Mouse (Mus musculus) forebrain, embryonic 12.5 days (tissue): Measurements from ENCODE around the gene Olfr535. TPM values are rescaled to one million over a fixed set of nuclear protein-coding genes. Genes with fewer than 3 reads are reported as not detected.
"Not testable (repeated sequence)": the region's sequence is repeated elsewhere in the genome, so short reads cannot be mapped to it uniquely, and the experiment has no call there.

Experiments
- ATAC-seq: fragments of 200-750 bp; cut with Nextera tagmentation; 2 replicates; pipeline ENCODE4 v1.8.0; 2017; ENCODE audit warnings: moderate TSS enrichment; ENCODE audit not compliant: low FRiP score
- H3K27ac ChIP-seq: fragments of 300-500 bp; sonication (generic); 2 replicates; pipeline ENCODE4 v1.5.1; 2016; ENCODE audit warnings: mild to moderate bottlenecking
- H3K27me3 ChIP-seq: fragments of 300-500 bp; sonication (generic); 2 replicates; pipeline ENCODE4 v1.6.1; 2016; ENCODE audit warnings: mild to moderate bottlenecking
- H3K36me3 ChIP-seq: fragments of 300-500 bp; sonication (generic); replicated peaks from 2 replicates; pipeline ENCODE4 v1.6.1; 2016; ENCODE audit warnings: mild to moderate bottlenecking
- H3K4me1 ChIP-seq: fragments of 300-500 bp; sonication (generic); 2 replicates; pipeline ENCODE4 v1.6.1; 2016
- H3K4me2 ChIP-seq: fragments of 300-500 bp; sonication (generic); 2 replicates; pipeline ENCODE4 v1.6.1; 2016; ENCODE audit warnings: mild to moderate bottlenecking, moderate library complexity
- H3K4me3 ChIP-seq: fragments of 300-500 bp; sonication (generic); replicated peaks from 2 replicates; pipeline ENCODE4 v1.5.1; 2016; ENCODE audit warnings: mild to moderate bottlenecking
- H3K9ac ChIP-seq: fragments of 300-500 bp; sonication (generic); 2 replicates; pipeline ENCODE4 v1.6.1; 2016; ENCODE audit warnings: mild to moderate bottlenecking
- H3K9me3 ChIP-seq: fragments of 300-500 bp; sonication (generic); 2 replicates; pipeline ENCODE4 v1.6.1; 2016
- WGBS: fragments of 180-500 bp; shearing (Covaris S2); methylation state at CpG from one replicate; pipeline ENCODE4 v1.1.7; 2016; 5-methylcytosine and 5-hydroxymethylcytosine counted together
- polyA plus RNA-seq: library from polyadenylated mRNA; unstranded; fragments of >200 nt; fragmentation: Nextera tagmentation; extraction: Ambion mirVana; gene quantifications from 2 replicates; pipeline ENCODE4 v1.2.1, GENCODE M21; 2016

The Olfr535 gene
- not detected in 2 replicates for polyA plus RNA-seq

- Histone ChIP-seq H3K9ac (no peak within 1 kb of the TSS), H3K4me2 (no peak within 1 kb of the TSS), H3K4me3 (no peak within 1 kb of the TSS), H3K27me3 (no peaks in the 10 kb centered on the region), H3K9me3 (no peaks in the 10 kb centered on the region), H3K36me3 (no peaks in the 10 kb centered on the region), H3K27ac (no peak within 1 kb of the TSS), H3K4me1 (no peaks in the 10 kb centered on the region)
- 81% methylated on average over 1 of the region's 1 CpGs for WGBS
- no peak for ATAC-seq
These were observed at the start of gene Olfr535 for GRCm38 (mm10) chr7:140483916-140484315. Gene Olfr535, plus strand, starts transcription at chr7:140484216.

GRCm38 (mm10) chr7:140443141-140443540, 40.9 kb upstream of the Olfr535 start:
- H3K27me3 ChIP-seq = no peaks in the 10 kb centered on the region
- H3K4me3 ChIP-seq = no peak overlapping the region
- no peaks in the 10 kb centered on the region for H3K4me1 ChIP-seq
- H3K9me3 ChIP-seq = no peaks in the 10 kb centered on the region
- no peak overlapping the region for H3K27ac ChIP-seq
- H3K9ac ChIP-seq = no peak overlapping the region
- no peak overlapping the region for H3K4me2 ChIP-seq
- ATAC-seq = no peak
- WGBS = 83% methylated on average over 1 of the region's 1 CpGs
- no peaks in the 10 kb centered on the region for H3K36me3 ChIP-seq

- not testable (repeated sequence) for H3K27me3 ChIP-seq, H3K36me3 ChIP-seq, ATAC-seq, H3K4me2 ChIP-seq, H3K27ac ChIP-seq, H3K9ac ChIP-seq, H3K9me3 ChIP-seq, H3K4me3 ChIP-seq, H3K4me1 ChIP-seq
- WGBS = 86% methylated on average over 1 of the region's 1 CpGs
These were observed 20.9 kb upstream of the Olfr535 start, which contains the start of gene Olfr533 for GRCm38 (mm10) chr7:140463070-140463469. Gene Olfr533, plus strand, starts transcription at chr7:140463370.

GRCm38 (mm10) chr7:140477886-140478285, 6.1 kb upstream of the Olfr535 start:
- Histone ChIP-seq H3K9me3 (no peaks in the 10 kb centered on the region), H3K9ac (no peak overlapping the region), H3K4me2 (no peak overlapping the region), H3K27me3 (no peaks in the 10 kb centered on the region), H3K4me3 (no peak overlapping the region), H3K27ac (no peak overlapping the region), H3K4me1 (no peaks in the 10 kb centered on the region), H3K36me3 (no peaks in the 10 kb centered on the region)
- ATAC-seq = no peak
- WGBS = 72% methylated on average over 1 of the region's 1 CpGs

- 91% methylated on average over 1 of the region's 1 CpGs for WGBS
- no peaks in the 10 kb centered on the region for H3K4me1 ChIP-seq
- no peaks in the 10 kb centered on the region for H3K36me3 ChIP-seq
- H3K9ac ChIP-seq = no peak overlapping the region
- ATAC-seq = no peak
- H3K4me2 ChIP-seq = no peak overlapping the region
- H3K9me3 ChIP-seq = no peaks in the 10 kb centered on the region
- H3K27me3 ChIP-seq = no peaks in the 10 kb centered on the region
- H3K4me3 ChIP-seq = no peak overlapping the region
- H3K27ac ChIP-seq = no peak overlapping the region
These were observed 5.3 kb upstream of the Olfr535 start for GRCm38 (mm10) chr7:140478733-140479132.

- WGBS = 84% methylated on average over 1 of the region's 1 CpGs
- Histone ChIP-seq H3K27ac (no peak overlapping the region), H3K36me3 (no peaks in the 10 kb centered on the region), H3K9me3 (no peaks in the 10 kb centered on the region), H3K27me3 (no peaks in the 10 kb centered on the region), H3K9ac (no peak overlapping the region), H3K4me2 (no peak overlapping the region), H3K4me1 (no peaks in the 10 kb centered on the region), H3K4me3 (no peak overlapping the region)
- ATAC-seq = no peak
These were observed 5.0 kb downstream of the Olfr535 start for GRCm38 (mm10) chr7:140488981-140489380.

- Histone ChIP-seq H3K36me3 (no peaks in the 10 kb centered on the region), H3K9ac (no peak overlapping the region), H3K9me3 (no peaks in the 10 kb centered on the region), H3K4me3 (no peak overlapping the region), H3K27me3 (no peaks in the 10 kb centered on the region), H3K4me2 (no peak overlapping the region), H3K27ac (no peak overlapping the region), H3K4me1 (no peaks in the 10 kb centered on the region)
- no peak for ATAC-seq
- 42% methylated on average over 2 of the region's 2 CpGs for WGBS
These were observed 10.2 kb downstream of the Olfr535 start for GRCm38 (mm10) chr7:140494231-140494630.

- Histone ChIP-seq H3K36me3 (no peaks in the 10 kb centered on the region), H3K27ac (no peak overlapping the region), H3K4me2 (no peak overlapping the region), H3K27me3 (no peaks in the 10 kb centered on the region), H3K4me3 (no peak overlapping the region), H3K9me3 (no peaks in the 10 kb centered on the region), H3K9ac (no peak overlapping the region), H3K4me1 (no peaks in the 10 kb centered on the region)
- ATAC-seq = no peak
These were observed 10.7 kb downstream of the Olfr535 start for GRCm38 (mm10) chr7:140494702-140495101.

GRCm38 (mm10) chr7:140507346-140508021, 23.5 kb downstream of the Olfr535 start, which contains the start of gene Olfr536:
Gene Olfr536, minus strand, starts transcription at chr7:140507396.
- not testable (repeated sequence) for H3K4me2 ChIP-seq, H3K27me3 ChIP-seq, H3K4me1 ChIP-seq, ATAC-seq, H3K36me3 ChIP-seq, H3K4me3 ChIP-seq, H3K9me3 ChIP-seq, H3K9ac ChIP-seq, H3K27ac ChIP-seq
- 70% methylated on average over 2 of the region's 2 CpGs for WGBS

- no peak for ATAC-seq
- WGBS = 77% methylated on average over 2 of the region's 2 CpGs
- no peak overlapping the region for H3K9ac ChIP-seq
- H3K27me3 ChIP-seq = no peaks in the 10 kb centered on the region
- no peak overlapping the region for H3K27ac ChIP-seq
- no peaks in the 10 kb centered on the region for H3K36me3 ChIP-seq
- no peaks in the 10 kb centered on the region for H3K9me3 ChIP-seq
- H3K4me1 ChIP-seq = no peaks in the 10 kb centered on the region
- H3K4me2 ChIP-seq = no peak overlapping the region
- no peak overlapping the region for H3K4me3 ChIP-seq
These were observed 55.7 kb downstream of the Olfr535 start for GRCm38 (mm10) chr7:140539746-140540145.

Other genes starting within 250 kb of the Olfr535 start
- gene 5830411N06Rik, start 236.9 kb upstream of the Olfr535 start, polyA plus RNA-seq = not detected in 2 replicates
- gene Olfr525, start 163.4 kb upstream of the Olfr535 start, polyA plus RNA-seq = not detected in 2 replicates
- gene Olfr527, start 150.2 kb upstream of the Olfr535 start, polyA plus RNA-seq = not detected in 2 replicates
- gene Olfr60, start 122.5 kb upstream of the Olfr535 start, polyA plus RNA-seq = not detected in 2 replicates
- not detected in 2 replicates for gene Olfr530, start 107.9 kb upstream of the Olfr535 start, polyA plus RNA-seq
- gene Olfr531, start 81.3 kb upstream of the Olfr535 start, polyA plus RNA-seq = not detected in 2 replicates
- not detected in 2 replicates for gene Olfr532, start 62.6 kb upstream of the Olfr535 start, polyA plus RNA-seq
- gene Olfr533, start 20.8 kb upstream of the Olfr535 start, polyA plus RNA-seq = not detected in 2 replicates
- not detected in 2 replicates for gene Olfr536, start 23.2 kb downstream of the Olfr535 start, polyA plus RNA-seq
- gene Olfr538, start 83.7 kb downstream of the Olfr535 start, polyA plus RNA-seq = not detected in 2 replicates
- not detected in 2 replicates for gene Olfr46, start 117.1 kb downstream of the Olfr535 start, polyA plus RNA-seq
- not detected in 2 replicates for gene Olfr61, start 144.8 kb downstream of the Olfr535 start, polyA plus RNA-seq
- gene Olfr53, start 162.2 kb downstream of the Olfr535 start, polyA plus RNA-seq = not detected in 2 replicates
- gene Olfr539, start 175.7 kb downstream of the Olfr535 start, polyA plus RNA-seq = not detected in 2 replicates
- not detected in 2 replicates for gene Olfr45, start 197.7 kb downstream of the Olfr535 start, polyA plus RNA-seq
- not detected in 2 replicates for gene Olfr541, start 213.1 kb downstream of the Olfr535 start, polyA plus RNA-seq